Mouse (Mus musculus): Measurements from ENCODE around the gene Exosc3. TPM values are rescaled to one million over a fixed set of nuclear protein-coding genes. Genes with fewer than 3 reads are reported as not detected.

The Exosc3 gene
- total and polyA plus RNA-seq, 3 experiments, result 166 to 184 TPM; not detected in 1

DNA sequence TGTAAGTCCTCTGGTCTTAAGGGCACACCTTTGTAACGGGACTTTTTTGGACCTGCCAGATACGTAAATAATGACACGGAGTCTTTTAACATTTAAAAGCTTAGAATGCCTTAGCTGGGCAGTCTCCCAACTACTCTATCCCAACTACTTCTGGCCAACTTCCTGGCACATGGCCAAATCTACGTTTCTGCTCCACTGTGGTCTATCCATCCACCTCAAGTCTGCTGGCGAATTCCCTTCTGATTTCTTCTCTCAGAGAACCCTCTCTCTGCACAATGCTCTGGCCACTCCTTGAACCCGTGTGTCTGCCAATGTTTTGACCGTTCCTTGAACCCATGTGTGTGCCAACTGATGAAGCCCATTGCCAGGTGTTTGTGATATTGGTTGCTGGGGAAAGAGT is 11.4 kb downstream of the Exosc3 start:
- no peaks in the 10 kb centered on the region for H3K9me3 ChIP-seq (replicated peaks; ENCODE audit: insufficient read depth, low read length)
- TF ChIP-seq ZNF384 (IDR thresholded peaks at IDR 0.05; ENCODE audit: low read depth, low read length) (no peak), BHLHE40 (IDR thresholded peaks at IDR 0.05; ENCODE audit: borderline replicate concordance, low read depth, low read length) (no peak), MAX (IDR thresholded peaks at IDR 0.05; ENCODE audit: low read length) (no peak), MYC (IDR thresholded peaks at IDR 0.05; ENCODE audit: low read depth, low read length) (no peak), ZKSCAN1 (IDR thresholded peaks at IDR 0.05; ENCODE audit: low read depth, low read length) (no peak), USF1 (IDR thresholded peaks at IDR 0.05; ENCODE audit: low read depth, low read length) (no peak), SMC3 (IDR thresholded peaks at IDR 0.05; ENCODE audit: low read depth, low read length) (no peak), ETS1 (IDR thresholded peaks at IDR 0.05; ENCODE audit: low read depth, low read length) (no peak), EP300 (IDR thresholded peaks at IDR 0.05; ENCODE audit: low read depth in 1 of 2, low read length in 2 of 2) (no peak), ELF1 (IDR thresholded peaks at IDR 0.05; ENCODE audit: low read depth, low read length) (no peak), SIN3A (IDR thresholded peaks at IDR 0.05; ENCODE audit: low read length) (no peak), KAT2A (conservative IDR thresholded peaks at IDR 0.05; ENCODE audit: low read depth, low read length) (no peak), POLR2A (IDR thresholded peaks at IDR 0.05; ENCODE audit: control insufficient read depth in 1 of 2, insufficient read depth in 1 of 2, low read depth in 1 of 2, low read length in 2 of 2, poor library complexity in 1 of 2) (no peak), GABPA (IDR thresholded peaks at IDR 0.05; ENCODE audit: low read depth, low read length) (no peak), E2F4 (IDR thresholded peaks at IDR 0.05; ENCODE audit: borderline replicate concordance, low read depth, low read length) (no peak), RCOR1 (IDR thresholded peaks at IDR 0.05; ENCODE audit: low read depth, low read length) (no peak), POLR2AphosphoS2 (IDR thresholded peaks at IDR 0.05; ENCODE audit: low read length) (no peak), ZMIZ1 (IDR thresholded peaks at IDR 0.05; ENCODE audit: low read depth, low read length) (no peak), USF2 (IDR thresholded peaks at IDR 0.05; ENCODE audit: borderline replicate concordance in 1 of 2, insufficient read depth in 1 of 2, low read depth in 1 of 2, low read length in 2 of 2) (no peak), MXI1 (IDR thresholded peaks at IDR 0.05; ENCODE audit: low read depth, low read length) (no peak)
- 0 out of 4 replicates have a peak, but pooled peaks cover 0 to 8% of the 10 kb centered on the region in 2 experiments for H3K4me1 ChIP-seq (ENCODE audit: control insufficient read depth in 1 of 2, insufficient read depth in 2 of 2, low read length in 2 of 2)
- peaks cover 0 to 5% of the 10 kb centered on the region in 2 experiments; a peak in 3 of 4 replicates for H3K27me3 ChIP-seq (ENCODE audit: control insufficient read depth in 1 of 2, insufficient read depth in 2 of 2, low read length in 2 of 2)
- no peak overlapping the region for H3K27ac ChIP-seq (ENCODE audit: control insufficient read depth, low read depth, low read length)
- H3K36me3 ChIP-seq (ENCODE audit: control insufficient read depth in 1 of 2, insufficient read depth in 2 of 2, low read length in 2 of 2), result peaks cover 0 to 7% of the 10 kb centered on the region in 2 experiments; a peak in 2 of 4 replicates
- H3K79me2 ChIP-seq (ENCODE audit: control insufficient read depth, insufficient read depth, low read length, poor library complexity), result no peaks in the 10 kb centered on the region
- H3K4me3 ChIP-seq (ENCODE audit: control insufficient read depth in 1 of 2, insufficient read depth in 1 of 2, low read depth in 2 of 2, low read length in 2 of 2), result no peak overlapping the region
- H3K9ac ChIP-seq (ENCODE audit: control insufficient read depth, low read depth, low read length, poor library complexity, severe bottlenecking), result no peak overlapping the region
- no peak for DNase-seq (ENCODE audit: low read depth, low spot score)

DNA sequence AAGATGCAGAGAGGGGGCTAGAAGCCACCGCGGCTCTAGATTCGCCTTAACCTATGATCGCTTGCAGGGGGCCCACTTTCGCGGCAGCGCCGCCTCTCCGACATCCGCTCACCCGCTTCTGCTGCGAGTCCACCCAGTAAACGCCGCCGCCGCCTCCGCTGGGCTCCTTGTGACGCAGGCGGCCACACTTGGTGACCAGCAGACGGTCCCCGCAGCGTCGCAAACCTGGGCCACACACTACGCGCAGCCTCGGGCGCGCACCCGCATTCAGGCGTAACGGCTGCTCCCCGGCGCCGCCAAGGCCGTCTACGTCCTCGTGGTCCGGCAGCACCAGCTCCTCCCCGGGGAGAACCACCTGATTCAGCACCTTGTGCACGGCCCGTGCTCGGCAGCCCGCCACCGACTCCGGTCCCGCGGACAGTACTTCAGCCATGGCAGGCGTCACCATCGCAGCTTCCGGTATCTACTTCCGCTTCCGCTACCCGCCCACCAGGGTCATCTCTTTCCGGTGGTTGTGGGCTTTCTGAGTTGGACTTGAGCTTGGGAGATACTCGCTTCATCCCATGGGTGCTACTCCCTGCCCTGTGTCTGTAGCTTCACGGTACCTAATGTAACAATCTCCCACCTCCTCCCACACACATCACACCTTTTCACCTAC is 22.2 kb downstream of the Exosc3 start:
- H3K4me1 ChIP-seq (ENCODE audit: control insufficient read depth in 1 of 2, insufficient read depth in 2 of 2, low read length in 2 of 2), result peaks cover 2 to 15% of the 10 kb centered on the region in 2 experiments; a peak in 3 of 4 replicates
- no peaks in the 10 kb centered on the region for H3K9me3 ChIP-seq (replicated peaks; ENCODE audit: insufficient read depth, low read length)
- DNase-seq (ENCODE audit: low read depth, low spot score), result peak; percentile 91
- peaks cover 5 to 6% of the 10 kb centered on the region in 2 experiments for H3K36me3 ChIP-seq (ENCODE audit: control insufficient read depth in 1 of 2, insufficient read depth in 2 of 2, low read length in 2 of 2)
- peaks cover 18% of the 10 kb centered on the region for H3K79me2 ChIP-seq (ENCODE audit: control insufficient read depth, insufficient read depth, low read length, poor library complexity)
- peak overlapping the region; percentile 86 for H3K9ac ChIP-seq (ENCODE audit: control insufficient read depth, low read depth, low read length, poor library complexity, severe bottlenecking)
- peak overlapping the region; percentile 34 for H3K27ac ChIP-seq (ENCODE audit: control insufficient read depth, low read depth, low read length)
- H3K27me3 ChIP-seq (ENCODE audit: control insufficient read depth in 1 of 2, insufficient read depth in 2 of 2, low read length in 2 of 2), result peaks cover 0 to 3% of the 10 kb centered on the region in 2 experiments; a peak in 1 of 4 replicates
- peak overlapping the region; percentile 81 to 87 for H3K4me3 ChIP-seq (ENCODE audit: control insufficient read depth in 1 of 2, insufficient read depth in 1 of 2, low read depth in 2 of 2, low read length in 2 of 2)
- peak; percentile 80 for TF ChIP-seq SIN3A (IDR thresholded peaks at IDR 0.05; ENCODE audit: low read length)
- TF ChIP-seq CTCF (IDR thresholded peaks at IDR 0.05 in 2 of 3, conservative IDR thresholded peaks at IDR 0.05 in 1 of 3; ENCODE audit: control insufficient read depth in 1 of 3, insufficient read depth in 1 of 3, low read depth in 2 of 3, low read length in 3 of 3, poor library complexity in 1 of 3, severe bottlenecking in 1 of 3), result no peak
- no peak for TF ChIP-seq ZNF384 (IDR thresholded peaks at IDR 0.05; ENCODE audit: low read depth, low read length)
- TF ChIP-seq NELFE (IDR thresholded peaks at IDR 0.05; ENCODE audit: low read depth, low read length), result peak; percentile 91
- no peak; the same call in 1 of the 2 replicates for TF ChIP-seq MAX (IDR thresholded peaks at IDR 0.05; ENCODE audit: low read length)
- TF ChIP-seq KAT2A (conservative IDR thresholded peaks at IDR 0.05; ENCODE audit: low read depth, low read length), result no peak
- peak; percentile 77 for TF ChIP-seq MXI1 (IDR thresholded peaks at IDR 0.05; ENCODE audit: low read depth, low read length)
- no peak for TF ChIP-seq RCOR1 (IDR thresholded peaks at IDR 0.05; ENCODE audit: low read depth, low read length)
- TF ChIP-seq EP300 (IDR thresholded peaks at IDR 0.05; ENCODE audit: low read depth in 1 of 2, low read length in 2 of 2), result no peak
- no peak for TF ChIP-seq ZKSCAN1 (IDR thresholded peaks at IDR 0.05; ENCODE audit: low read depth, low read length)
- TF ChIP-seq RAD21 (IDR thresholded peaks at IDR 0.05; ENCODE audit: low read depth, low read length), result no peak
- no peak for TF ChIP-seq POLR2AphosphoS5 (IDR thresholded peaks at IDR 0.05; ENCODE audit: borderline replicate concordance, low read depth, low read length)
- TF ChIP-seq UBTF (IDR thresholded peaks at IDR 0.05; ENCODE audit: borderline replicate concordance, insufficient read depth, low read depth, low read length), result no peak
- peak; percentile 49; the same call in 1 of the 2 replicates for TF ChIP-seq NRF1 (IDR thresholded peaks at IDR 0.05; ENCODE audit: insufficient read depth, low read depth, low read length, poor library complexity, severe bottlenecking)
- TF ChIP-seq MYB (IDR thresholded peaks at IDR 0.05; ENCODE audit: low read depth, low read length), result no peak
- TF ChIP-seq ZC3H11A (IDR thresholded peaks at IDR 0.05; ENCODE audit: low read depth, low read length), result no peak
- no peak for TF ChIP-seq GATA1 (IDR thresholded peaks at IDR 0.05; ENCODE audit: low read depth, low read length)

All from MEL (cell line).